Mouse (Mus musculus) left cerebral cortex, adult 11 months (tissue): ENCODE results near the gene Trip10.

Experiments used
- DNase-seq: peaks from one replicate; pipeline ENCODE4 v3.0.0; 2022; ENCODE audit warnings: low spot score

Trip10 gene

DNA sequence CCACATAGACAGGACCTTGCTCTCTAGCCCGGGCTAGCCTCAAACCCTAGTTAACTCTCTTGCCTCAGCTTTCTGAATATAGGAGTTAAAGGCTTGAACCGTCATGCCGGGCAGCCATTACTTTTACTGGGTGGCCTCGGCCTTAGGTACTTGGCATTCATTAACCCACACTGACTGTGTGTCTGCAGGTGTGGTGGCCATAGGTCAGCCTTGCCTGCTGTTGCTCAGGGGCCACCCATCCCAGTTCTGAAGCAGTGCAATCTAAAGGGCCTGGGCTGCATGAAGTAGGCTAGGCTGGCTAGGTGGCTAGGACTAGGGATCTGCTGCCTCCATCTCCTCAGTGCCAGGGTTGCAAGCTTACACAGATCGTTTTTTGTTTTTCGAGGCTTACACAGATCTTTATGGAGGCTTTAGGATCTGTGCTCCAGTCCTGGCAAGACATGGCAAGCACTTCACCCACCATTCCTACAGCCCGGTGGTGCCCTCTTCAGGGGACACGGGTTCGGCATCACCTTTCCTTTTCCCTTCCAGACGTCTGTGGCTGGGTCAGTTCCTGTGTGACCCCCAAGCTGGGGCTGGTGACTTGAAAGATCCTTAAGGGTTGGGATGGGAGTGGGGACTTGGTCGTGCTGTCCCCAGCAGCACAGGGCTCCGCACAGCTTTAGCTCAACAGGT, 14.9 kb upstream of the Trip10 start:
- DNase-seq, result no peak

DNA sequence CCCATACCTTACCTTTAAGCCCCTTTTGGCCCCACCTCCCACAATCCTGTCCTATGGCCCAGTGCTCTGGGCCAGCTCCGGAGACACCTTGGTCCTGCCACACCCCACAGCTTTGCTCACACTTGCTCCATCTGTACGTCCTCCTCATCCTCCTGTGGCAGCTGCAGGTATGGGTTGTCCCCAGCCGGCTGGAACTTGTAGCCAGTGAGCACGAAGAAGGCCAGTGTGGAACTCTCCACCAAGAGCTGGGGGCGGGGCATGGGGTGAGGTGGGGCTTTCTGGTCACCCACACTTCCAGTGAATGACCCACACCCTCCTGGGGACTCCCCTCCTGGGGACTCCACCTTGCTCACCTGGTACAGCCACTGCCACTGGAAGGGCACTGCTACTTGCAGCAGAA, 13.5 kb upstream of the Trip10 start:
- DNase-seq, result no peak

DNA sequence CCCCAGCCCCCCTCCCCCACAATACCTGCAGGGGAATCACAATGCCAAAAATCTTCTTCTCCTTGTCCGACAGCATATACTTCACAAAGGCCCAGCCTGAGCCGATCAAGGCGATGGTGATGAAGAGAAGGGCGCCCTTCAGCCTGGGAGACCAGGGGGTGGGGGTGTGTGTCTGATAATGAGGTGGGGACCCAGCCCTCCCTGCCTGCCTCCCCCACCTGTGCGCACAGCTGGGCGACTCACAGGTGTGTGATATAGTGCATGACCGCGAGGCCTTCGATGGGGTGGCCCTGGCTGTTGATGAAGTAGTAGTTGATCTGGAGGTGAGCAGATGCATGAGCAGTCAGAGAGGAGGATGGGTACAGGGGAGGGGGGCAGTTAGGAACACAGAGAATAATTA, 12.1 kb upstream of the Trip10 start:
- no peak for DNase-seq

GRCm38 (mm10) chr17:57243650-57244370, 5.4 kb upstream of the Trip10 start:
- DNase-seq, result no peak

- no peak for DNase-seq
Observed at GRCm38 (mm10) chr17:57245311-57245929, 3.8 kb upstream of the Trip10 start.

- DNase-seq, result no peak
Observed at GRCm38 (mm10) chr17:57246663-57247392, 2.4 kb upstream of the Trip10 start.

DNA sequence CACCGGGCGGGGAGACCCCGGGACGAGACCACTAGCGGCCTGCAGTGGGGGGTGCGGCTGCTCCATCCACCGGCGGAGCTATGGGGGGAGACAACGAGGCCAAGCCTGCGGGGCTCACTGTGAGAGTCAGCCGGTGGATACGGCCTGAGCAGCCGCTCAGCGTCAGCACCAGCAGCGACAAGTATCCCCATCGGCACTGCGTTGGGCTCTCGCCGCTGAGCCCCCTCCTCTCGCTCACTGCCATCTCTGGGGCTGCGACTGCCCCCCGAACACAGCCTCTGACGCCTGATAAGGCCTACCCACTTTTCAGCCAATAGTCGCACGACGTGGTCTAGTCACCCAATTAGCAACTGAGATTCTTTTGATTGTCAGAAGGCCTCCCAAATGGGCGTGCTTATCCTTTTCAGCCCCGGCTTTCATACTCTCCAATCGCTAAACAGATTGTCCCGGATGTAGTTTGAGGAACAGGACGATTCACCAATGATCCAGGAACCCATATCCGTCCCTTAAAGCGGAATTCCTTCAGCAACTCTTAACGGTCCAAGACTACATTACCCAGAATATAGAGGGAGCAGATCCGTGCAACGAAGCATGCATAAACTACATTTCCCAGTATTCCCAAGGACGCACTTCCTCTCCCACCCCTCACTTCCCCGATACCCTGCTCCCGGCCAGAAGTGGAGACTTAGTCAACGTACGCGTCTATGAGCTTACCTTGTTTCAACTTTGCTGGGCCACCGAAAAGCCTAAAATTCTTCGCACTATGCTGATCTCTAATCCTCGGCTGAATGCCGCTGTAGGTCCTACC, 1.7 kb upstream of the Trip10 start:
- DNase-seq, result peak; percentile 99

- DNase-seq, result peak; percentile 79
Observed at GRCm38 (mm10) chr17:57248201-57248699, 1.0 kb upstream of the Trip10 start, which contains the start of gene Gpr108. Gpr108 (minus strand) TSS chr17:57248446.

DNA sequence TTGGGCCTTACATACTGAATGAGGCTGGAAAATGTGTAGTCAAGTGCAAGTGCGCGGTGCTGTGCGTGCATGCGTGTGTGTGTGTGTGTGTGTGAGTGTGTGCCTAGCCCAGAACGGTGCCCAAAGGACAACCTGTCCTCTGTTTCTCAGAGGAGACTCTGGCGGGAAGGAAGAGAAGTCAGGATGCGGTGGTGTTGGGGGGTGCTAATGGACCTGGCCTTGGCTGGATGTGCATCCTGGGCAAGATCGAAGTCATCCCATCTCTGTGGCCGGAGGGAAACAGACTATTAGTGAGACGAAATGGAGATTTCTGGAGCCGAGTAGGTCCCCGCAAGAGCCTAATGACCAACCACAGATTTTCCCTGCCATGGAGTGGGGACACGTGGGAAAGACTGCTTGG, 484 bp upstream of the Trip10 start:
- no peak for DNase-seq

DNA sequence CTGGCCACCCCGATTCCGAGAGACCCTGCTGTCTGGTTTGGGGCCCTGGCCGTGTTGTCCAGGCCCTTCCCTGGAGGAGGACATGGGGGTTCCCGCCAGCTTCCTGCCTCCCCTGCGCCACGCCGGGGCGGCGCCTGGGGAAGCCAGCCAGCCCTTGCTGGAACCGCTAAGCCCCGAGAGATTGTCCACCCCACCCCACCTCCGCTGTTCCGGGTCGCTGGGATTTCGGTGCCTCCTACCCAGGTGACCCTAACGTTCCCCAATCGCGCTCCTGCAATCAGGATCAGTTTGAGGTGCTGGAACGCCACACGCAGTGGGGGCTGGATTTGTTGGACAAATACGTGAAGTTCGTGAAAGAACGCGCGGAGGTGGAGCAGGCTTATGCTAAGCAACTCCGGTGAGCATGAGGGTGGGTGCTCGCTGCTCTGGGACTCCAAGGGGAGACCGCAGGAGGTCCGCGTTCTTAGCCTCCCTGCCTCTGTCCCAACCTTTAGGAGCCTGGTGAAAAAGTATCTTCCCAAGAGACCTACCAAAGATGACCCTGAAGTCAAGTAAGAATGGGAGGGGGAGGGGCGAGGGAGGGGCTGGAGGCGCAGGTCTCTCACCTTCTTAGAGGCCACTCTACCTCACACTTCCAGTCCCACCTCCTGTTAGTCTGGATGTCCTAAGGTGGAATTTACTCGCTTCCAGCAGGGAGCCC, 1.4 kb downstream of the Trip10 start:
- no peak for DNase-seq

- DNase-seq, result no peak
Observed at GRCm38 (mm10) chr17:57251431-57251830, 2.2 kb downstream of the Trip10 start.

GRCm38 (mm10) chr17:57253306-57253705, 4.1 kb downstream of the Trip10 start:
- DNase-seq, result no peak

GRCm38 (mm10) chr17:57255354-57255753, 6.1 kb downstream of the Trip10 start:
- no peak for DNase-seq

GRCm38 (mm10) chr17:57256921-57257485, 7.7 kb downstream of the Trip10 start:
- no peak for DNase-seq

- no peak for DNase-seq
Observed at GRCm38 (mm10) chr17:57258191-57258590, 8.9 kb downstream of the Trip10 start.

- DNase-seq, result no peak
Observed at GRCm38 (mm10) chr17:57259742-57260141, 10.5 kb downstream of the Trip10 start.

DNA sequence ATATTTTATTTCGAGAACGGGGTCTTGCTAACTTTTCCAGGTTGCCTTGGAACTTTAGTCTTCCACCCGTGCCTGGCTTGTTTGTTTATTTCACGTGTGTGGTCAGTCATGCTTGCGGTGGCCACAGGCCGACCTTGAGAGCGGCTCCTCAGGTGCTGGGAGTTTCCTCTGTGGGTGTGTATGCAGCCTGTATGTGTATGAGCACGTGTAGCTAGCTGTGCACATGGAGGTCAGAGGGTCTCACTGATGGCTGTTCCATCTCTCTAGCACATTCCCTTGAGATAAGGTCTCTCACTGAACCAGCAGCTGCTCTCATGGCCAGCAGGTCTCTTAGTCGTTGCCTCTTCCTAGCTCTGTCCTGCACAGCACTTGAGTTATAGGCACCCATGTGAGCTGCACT, 11.1 kb downstream of the Trip10 start:
- DNase-seq, result no peak

DNA sequence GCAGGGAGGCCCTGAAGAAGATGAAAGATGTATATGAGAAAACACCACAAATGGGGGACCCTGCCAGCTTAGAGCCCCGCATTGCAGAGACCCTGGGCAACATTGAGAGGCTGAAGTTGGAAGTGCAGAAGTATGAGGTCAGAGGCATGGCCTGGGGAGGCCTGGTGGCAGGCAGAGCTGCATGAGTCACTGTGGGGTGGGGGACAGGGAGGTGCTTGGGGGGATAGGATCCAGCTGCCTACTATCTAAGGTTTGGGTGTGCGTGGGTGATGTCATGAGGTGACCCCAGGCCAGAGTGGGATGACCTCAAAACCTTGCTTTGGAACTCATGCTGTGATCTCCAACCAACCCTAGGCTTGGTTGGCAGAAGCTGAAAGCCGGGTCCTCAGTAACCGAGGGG, 12.0 kb downstream of the Trip10 start:
- no peak for DNase-seq

GRCm38 (mm10) chr17:57261796-57262195, 12.5 kb downstream of the Trip10 start:
- DNase-seq, result no peak

- no peak for DNase-seq
Observed at GRCm38 (mm10) chr17:57262901-57263550, 13.8 kb downstream of the Trip10 start.
